Mouse (Mus musculus) urinary bladder, adult 18-20 months (tissue): ENCODE measurements around the gene Akap6.

Source experiments
- DNase-seq, 2 experiments: peaks; one replicate each; pipeline ENCODE4 v3.0.0; 2022; ENCODE audit warnings: low spot score in 2 of 2, mixed read lengths in 2 of 2

Gene Akap6

GRCm38 (mm10) chr12:53033404-53033913 is 334.3 kb downstream of the Akap6 start:
- no peak for DNase-seq

DNA sequence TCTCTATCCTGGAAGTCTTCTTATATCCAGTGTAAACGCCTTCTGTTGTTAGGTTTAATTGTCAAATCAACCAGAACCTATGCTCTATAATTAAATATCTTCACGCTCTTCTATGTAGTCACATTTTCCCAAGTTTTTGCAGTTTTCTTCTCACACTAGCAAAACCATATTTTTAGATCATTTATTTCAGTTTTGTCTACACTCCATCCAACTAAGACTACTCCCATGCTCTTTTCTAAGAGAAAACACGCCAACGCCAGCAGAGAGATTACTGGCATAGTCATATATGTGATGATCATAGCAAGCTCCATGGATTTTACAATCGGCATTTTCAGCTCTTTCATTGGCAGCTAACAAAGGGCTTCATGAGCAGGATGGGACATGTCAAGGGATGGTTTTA is 341.5 kb downstream of the Akap6 start:
- no peak for DNase-seq

GRCm38 (mm10) chr12:53042739-53043138 is 343.6 kb downstream of the Akap6 start:
- DNase-seq: no peak

- DNase-seq: no peak
Observed at GRCm38 (mm10) chr12:53057606-53058005, 358.4 kb downstream of the Akap6 start.

- no peak for DNase-seq
Observed at GRCm38 (mm10) chr12:53060903-53061302, 361.7 kb downstream of the Akap6 start.

GRCm38 (mm10) chr12:53061466-53062124 is 362.4 kb downstream of the Akap6 start:
- DNase-seq: no peak

DNA sequence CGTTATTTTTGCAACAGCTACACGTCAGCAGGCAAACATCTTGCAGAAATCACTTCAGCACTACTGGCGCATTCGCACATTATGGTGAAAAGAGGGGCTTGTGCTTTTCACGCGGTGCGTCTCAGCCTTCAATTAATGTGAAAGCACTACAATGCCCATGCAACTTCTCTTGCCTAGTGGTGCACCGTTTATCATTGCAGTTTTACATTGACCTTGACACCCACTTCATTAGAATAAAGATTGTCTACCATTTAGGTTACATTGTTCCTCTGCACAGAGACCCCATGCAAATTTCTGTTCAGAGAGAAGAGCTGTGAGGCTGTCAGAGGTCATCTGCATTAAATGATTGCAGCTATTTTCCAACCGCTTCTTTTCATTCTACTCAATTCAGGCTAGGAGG is 363.8 kb downstream of the Akap6 start:
- no peak for DNase-seq

DNA sequence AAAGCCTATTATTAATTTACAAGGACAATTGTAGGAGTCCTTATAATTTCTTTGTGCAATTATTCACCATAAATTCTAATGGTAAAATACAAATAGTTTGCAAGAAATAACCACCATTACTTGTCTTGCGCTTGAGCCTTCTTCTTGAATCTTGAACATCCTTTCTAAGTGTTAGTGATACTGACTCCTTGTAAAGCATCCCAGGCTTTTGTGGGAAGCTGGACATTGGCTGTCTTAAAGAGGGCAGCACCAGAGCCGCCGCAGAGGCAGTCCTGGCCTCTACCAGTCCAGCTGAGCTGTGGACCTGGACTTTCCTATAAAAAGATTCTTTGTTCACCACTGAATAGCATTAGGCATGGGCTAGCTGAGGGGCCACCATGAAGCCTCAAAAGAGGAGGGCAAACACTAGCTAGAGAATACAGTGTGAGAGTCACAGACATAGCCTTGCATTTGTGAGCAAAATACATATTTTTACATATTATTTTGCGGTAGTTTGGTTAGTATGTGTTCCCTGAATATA is 365.1 kb downstream of the Akap6 start:
- DNase-seq: no peak

GRCm38 (mm10) chr12:53065031-53065785 is 366.0 kb downstream of the Akap6 start:
- DNase-seq: no peak

GRCm38 (mm10) chr12:53066321-53066720 is 367.1 kb downstream of the Akap6 start:
- DNase-seq: no peak

GRCm38 (mm10) chr12:53070907-53071306 is 371.7 kb downstream of the Akap6 start:
- DNase-seq: no peak

- DNase-seq: no peak
Observed at GRCm38 (mm10) chr12:53076595-53077400, 377.6 kb downstream of the Akap6 start.

DNA sequence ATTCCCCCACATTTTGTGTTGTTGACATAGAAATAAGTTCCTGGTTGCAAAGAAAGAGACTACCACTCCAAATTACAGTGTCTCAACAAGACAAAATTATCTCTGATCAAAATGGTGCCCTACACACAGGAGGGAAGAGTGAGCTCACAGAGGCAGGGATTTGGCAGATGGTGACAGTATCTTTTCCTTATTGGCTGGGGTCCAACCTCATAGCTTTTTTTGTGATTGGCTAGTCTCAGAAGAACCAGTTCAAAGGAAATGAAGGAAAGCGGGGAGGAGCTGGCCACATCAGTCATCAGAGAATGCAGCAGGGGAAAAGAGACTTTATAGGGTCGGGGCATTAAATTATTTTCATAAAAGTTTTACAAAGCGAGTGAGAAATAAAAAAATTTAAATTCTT is 386.6 kb downstream of the Akap6 start:
- no peak for DNase-seq

DNA sequence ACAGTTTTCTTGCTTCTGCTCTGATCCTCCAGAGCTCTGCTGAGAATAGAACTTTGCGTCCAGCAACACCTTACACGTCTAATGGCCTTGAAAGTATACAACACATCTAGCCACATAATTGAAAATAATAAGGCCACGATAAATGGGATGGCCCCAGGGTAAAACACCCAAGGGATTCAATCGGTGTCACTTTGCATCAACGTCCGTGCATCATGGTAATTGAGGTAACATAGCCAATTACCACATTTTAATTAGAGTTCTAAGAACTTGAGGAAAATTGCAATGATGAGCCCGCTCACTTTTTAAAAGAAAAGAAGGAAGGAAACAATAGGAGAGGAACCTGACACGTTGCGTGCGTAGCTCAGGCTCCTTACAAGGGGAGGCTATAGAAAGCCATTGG is 413.1 kb downstream of the Akap6 start:
- DNase-seq: no peak

DNA sequence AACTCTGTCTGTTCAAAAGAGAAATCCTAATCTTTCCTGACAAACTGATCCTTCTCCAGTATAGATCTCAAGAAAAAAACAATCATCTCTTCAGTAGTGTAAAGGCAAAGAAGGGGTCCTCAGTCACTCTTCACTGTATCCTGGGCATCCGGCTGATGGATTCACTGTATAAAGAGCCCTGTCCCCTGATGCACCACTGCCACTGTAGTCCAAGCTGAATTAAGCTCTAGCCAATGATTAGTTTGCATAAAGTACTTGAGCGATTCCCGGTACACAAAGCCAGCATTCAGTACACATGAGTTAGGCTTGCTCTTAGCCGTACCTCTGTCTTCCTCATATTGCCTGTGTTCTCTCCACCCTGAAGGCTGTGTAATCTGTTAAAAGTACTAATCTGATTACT is 420.2 kb downstream of the Akap6 start:
- DNase-seq: no peak

GRCm38 (mm10) chr12:53124131-53124530 is 424.9 kb downstream of the Akap6 start:
- DNase-seq: no peak

- DNase-seq: no peak
Observed at GRCm38 (mm10) chr12:53124696-53125095, 425.5 kb downstream of the Akap6 start.

GRCm38 (mm10) chr12:53125286-53125685 is 426.1 kb downstream of the Akap6 start:
- DNase-seq: no peak

- DNase-seq: no peak
Observed at GRCm38 (mm10) chr12:53134196-53134595, 435.0 kb downstream of the Akap6 start.

DNA sequence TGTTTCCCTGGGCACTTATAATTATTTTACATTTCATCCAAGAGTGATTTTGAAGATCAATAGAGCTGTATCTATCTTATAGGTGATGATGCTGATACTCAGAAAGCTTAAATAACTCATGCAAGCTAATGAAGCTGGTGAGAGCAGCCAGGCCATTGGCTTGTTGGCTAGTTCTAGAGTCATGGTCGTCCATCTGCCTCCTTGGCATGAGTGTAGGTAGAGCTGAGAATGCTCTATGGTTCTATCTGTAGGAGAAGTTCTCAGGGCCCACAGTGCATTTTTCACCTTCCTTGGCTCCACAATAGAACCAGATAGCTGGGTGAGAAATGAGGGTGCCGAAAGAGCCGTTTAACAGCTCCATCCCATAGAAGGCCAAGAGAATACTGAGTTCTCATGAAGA is 438.1 kb downstream of the Akap6 start:
- no peak for DNase-seq

- DNase-seq: no peak
Observed at GRCm38 (mm10) chr12:53144122-53144695, 445.0 kb downstream of the Akap6 start.

- no peak for DNase-seq
Observed at GRCm38 (mm10) chr12:53144760-53145159, 445.6 kb downstream of the Akap6 start.
